Mouse (Mus musculus) CH12.LX (cell line): Measurements from ENCODE around the gene Ccdc60. TPM values are rescaled to one million over a fixed set of nuclear protein-coding genes. Genes with fewer than 3 reads are reported as not detected.

Source experiments
- DNase-seq: peaks from one replicate; pipeline ENCODE4 v3.0.0-alpha.2; 2013; ENCODE audit errors: extremely low read depth
- H3K27ac ChIP-seq: 2 replicates; pipeline ENCODE4 v1.5.1; 2012; ENCODE audit warnings: low read depth, mild to moderate bottlenecking, control low read depth, moderate library complexity; ENCODE audit not compliant: insufficient read depth
- H3K27me3 ChIP-seq: replicated peaks from 2 replicates; pipeline ENCODE3; 2012; ENCODE audit warnings: inconsistent platforms
- H3K36me3 ChIP-seq, 2 experiments: replicated peaks in 1 of 2; 2 replicates each; pipeline versions ENCODE3 to v1.6.1; 2012; ENCODE audit warnings: inconsistent platforms in 1 of 2, low read length in 1 of 2, mild to moderate bottlenecking in 1 of 2, mixed read lengths in 1 of 2, moderate library complexity in 1 of 2; ENCODE audit not compliant: control insufficient read depth in 1 of 2, insufficient read depth in 1 of 2
- H3K4me1 ChIP-seq, 2 experiments: 2 replicates each; pipeline ENCODE4 v1.6.1; 2012; ENCODE audit warnings: inconsistent platforms in 1 of 2, moderate library complexity in 1 of 2; ENCODE audit not compliant: insufficient read depth in 2 of 2, control insufficient read depth in 1 of 2
- H3K4me2 ChIP-seq: 2 replicates; pipeline ENCODE4 v1.6.1; 2012; ENCODE audit warnings: low read depth, mild to moderate bottlenecking, control low read depth; ENCODE audit not compliant: poor library complexity, insufficient read depth, severe bottlenecking
- H3K4me3 ChIP-seq, 3 experiments: fragments of 150-350 bp in 1 of 3; sonication (generic) in 1 of 3; replicated peaks in 1 of 3; 2 replicates each; pipeline versions ENCODE3 to v1.5.1; 2011 to 2012; ENCODE audit warnings: low read depth in 2 of 3, low read length in 2 of 3, mild to moderate bottlenecking in 2 of 3, moderate library complexity in 2 of 3, control low read depth in 1 of 3, improper control_type of control experiment in 1 of 3, inconsistent platforms in 1 of 3, mixed read lengths in 1 of 3; ENCODE audit not compliant: poor library complexity in 1 of 3
- H3K79me2 ChIP-seq: replicated peaks from 2 replicates; pipeline ENCODE4 v1.6.1; 2012; ENCODE audit warnings: mild to moderate bottlenecking, moderate library complexity; ENCODE audit not compliant: control insufficient read depth, poor library complexity, insufficient read depth, severe bottlenecking; ENCODE audit errors: extremely low read depth
- H3K9ac ChIP-seq: 2 replicates; pipeline ENCODE4 v1.6.1; 2012; ENCODE audit warnings: low read depth, mild to moderate bottlenecking, control low read depth, moderate library complexity; ENCODE audit not compliant: insufficient read depth
- H3K9me3 ChIP-seq: replicated peaks from 2 replicates; pipeline ENCODE3; 2012; ENCODE audit warnings: low read length, inconsistent platforms, mixed read lengths
- CHD1 ChIP-seq: IDR thresholded peaks from 2 replicates; pipeline ENCODE4 v1.6.1; 2012; ENCODE audit warnings: low read depth, low read length, improper control_type of control experiment, inconsistent platforms
- CHD2 ChIP-seq: IDR thresholded peaks from 2 replicates; pipeline ENCODE4 v1.6.1; 2011; ENCODE audit warnings: low read length, improper control_type of control experiment
- CTCF ChIP-seq, 2 experiments: IDR thresholded peaks in 1 of 2; conservative IDR thresholded peaks in 1 of 2; 2 replicates each; pipeline ENCODE4 v1.5.1; 2011 to 2012; ENCODE audit warnings: low read depth in 2 of 2, low read length in 2 of 2, improper control_type of control experiment in 1 of 2, inconsistent platforms in 1 of 2, mild to moderate bottlenecking in 1 of 2, moderate library complexity in 1 of 2
- E2F4 ChIP-seq: IDR thresholded peaks from 2 replicates; pipeline ENCODE4 v1.6.1; 2011; ENCODE audit warnings: low read depth, low read length, improper control_type of control experiment; ENCODE audit not compliant: insufficient replicate concordance
- ELF1 ChIP-seq: IDR thresholded peaks from 2 replicates; pipeline ENCODE4 v1.6.1; 2014; ENCODE audit warnings: low read depth, mild to moderate bottlenecking, inconsistent platforms, low read length, improper control_type of control experiment
- EP300 ChIP-seq: IDR thresholded peaks from 2 replicates; pipeline ENCODE4 v1.6.1; 2011; ENCODE audit warnings: low read length, improper control_type of control experiment
- ETS1 ChIP-seq: conservative IDR thresholded peaks from 2 replicates; pipeline ENCODE4 v1.6.1; 2012; ENCODE audit warnings: low read depth, mild to moderate bottlenecking, inconsistent platforms, low read length, improper control_type of control experiment, moderate library complexity
- GABPA ChIP-seq: IDR thresholded peaks from 2 replicates; pipeline ENCODE4 v1.6.1; 2012; ENCODE audit warnings: low read depth, low read length, improper control_type of control experiment, inconsistent platforms; ENCODE audit not compliant: insufficient replicate concordance
- HCFC1 ChIP-seq: IDR thresholded peaks from 2 replicates; pipeline ENCODE4 v1.6.1; 2012; ENCODE audit warnings: low read depth, mild to moderate bottlenecking, inconsistent platforms, low read length, improper control_type of control experiment
- JUN ChIP-seq: IDR thresholded peaks from 2 replicates; pipeline ENCODE4 v1.6.1; 2011; ENCODE audit warnings: low read depth, mild to moderate bottlenecking, low read length, improper control_type of control experiment, moderate library complexity; ENCODE audit not compliant: insufficient read depth
- KAT2A ChIP-seq: IDR thresholded peaks from 2 replicates; pipeline ENCODE4 v1.6.1; 2012; ENCODE audit warnings: low read length, improper control_type of control experiment, inconsistent platforms; ENCODE audit not compliant: insufficient replicate concordance
- MAFK ChIP-seq: IDR thresholded peaks from 2 replicates; pipeline ENCODE4 v1.6.1; 2011; ENCODE audit warnings: low read length, improper control_type of control experiment; ENCODE audit not compliant: insufficient replicate concordance
- MAX ChIP-seq: IDR thresholded peaks from 2 replicates; pipeline ENCODE4 v1.6.1; 2011; ENCODE audit warnings: low read length, improper control_type of control experiment
- MEF2A ChIP-seq: IDR thresholded peaks from 2 replicates; pipeline ENCODE4 v1.6.1; 2014; ENCODE audit warnings: low read depth, mild to moderate bottlenecking, inconsistent platforms, low read length, improper control_type of control experiment, borderline replicate concordance
- MXI1 ChIP-seq: IDR thresholded peaks from 2 replicates; pipeline ENCODE4 v1.6.1; 2011; ENCODE audit warnings: mild to moderate bottlenecking, low read depth, low read length, improper control_type of control experiment
- NELFE ChIP-seq: IDR thresholded peaks from 2 replicates; pipeline ENCODE4 v1.6.1; 2011; ENCODE audit warnings: low read depth, low read length, improper control_type of control experiment
- PAX5 ChIP-seq: IDR thresholded peaks from 2 replicates; pipeline ENCODE4 v1.6.1; 2012; ENCODE audit warnings: low read length, inconsistent platforms, mixed read lengths
- POLR2AphosphoS2 ChIP-seq: IDR thresholded peaks from 2 replicates; pipeline ENCODE4 v1.6.1; 2011; ENCODE audit warnings: low read depth, low read length, improper control_type of control experiment
- RAD21 ChIP-seq: IDR thresholded peaks from 2 replicates; pipeline ENCODE4 v1.6.1; 2011; ENCODE audit warnings: low read depth, mild to moderate bottlenecking, low read length, improper control_type of control experiment, moderate library complexity
- SIN3A ChIP-seq: IDR thresholded peaks from 2 replicates; pipeline ENCODE4 v1.6.1; 2012; ENCODE audit warnings: low read length, improper control_type of control experiment, inconsistent platforms
- USF1 ChIP-seq: IDR thresholded peaks from 2 replicates; pipeline ENCODE4 v1.6.1; 2014; ENCODE audit warnings: low read depth, mild to moderate bottlenecking, inconsistent platforms, low read length, improper control_type of control experiment
- USF2 ChIP-seq: conservative IDR thresholded peaks from 2 replicates; pipeline ENCODE4 v1.6.1; 2011; ENCODE audit warnings: low read depth, low read length, improper control_type of control experiment
- ZC3H11A ChIP-seq: IDR thresholded peaks from 2 replicates; pipeline ENCODE4 v1.6.1; 2012; ENCODE audit warnings: low read depth, mild to moderate bottlenecking, inconsistent platforms, low read length, improper control_type of control experiment
- ZKSCAN1 ChIP-seq: IDR thresholded peaks from 2 replicates; pipeline ENCODE4 v1.6.1; 2012; ENCODE audit warnings: low read depth, inconsistent platforms, low read length, improper control_type of control experiment, borderline replicate concordance
- ZMIZ1 ChIP-seq: IDR thresholded peaks from 2 replicates; pipeline ENCODE4 v1.6.1; 2012; ENCODE audit warnings: low read depth, mild to moderate bottlenecking, inconsistent platforms, low read length, improper control_type of control experiment
- dilution Hi-C: fragments of 300-500 bp; cut with MboI; formaldehyde crosslinking; loops from 2 replicates; pipeline ENCODE4 v1.14.3; 2020; ENCODE audit warnings: low sequenced_read_pairs; ENCODE audit not compliant: extremely low pct_unique_long_range_greater_than_20kb, extremely low pct_ligation_motif_present
- in situ Hi-C: fragments of 300-500 bp; cut with MboI; formaldehyde crosslinking; loops from 3 replicates; pipeline ENCODE4 v1.14.3; 2019; ENCODE audit warnings: low sequenced_read_pairs, low pct_ligation_motif_present, low pct_unique_long_range_greater_than_20kb, mixed read lengths
- polyA plus RNA-seq: library from polyadenylated mRNA; unstranded; fragments of >175 nt; gene quantifications from 2 replicates; pipeline ENCODE4 v1.2.1, GENCODE M21; 2012; ENCODE audit warnings: low read depth; ENCODE audit not compliant: insufficient read length
- total RNA-seq, 2 experiments: library from RNA; depleted of rRNA; stranded (reverse); fragments of 300-350 nt in 1 of 2; fragments of >200 nt in 1 of 2; gene quantifications; 2 replicates each; pipeline ENCODE4 v1.2.3; 2012 to 2014

Gene Ccdc60
- total and polyA plus RNA-seq, 3 experiments: not detected

DNA sequence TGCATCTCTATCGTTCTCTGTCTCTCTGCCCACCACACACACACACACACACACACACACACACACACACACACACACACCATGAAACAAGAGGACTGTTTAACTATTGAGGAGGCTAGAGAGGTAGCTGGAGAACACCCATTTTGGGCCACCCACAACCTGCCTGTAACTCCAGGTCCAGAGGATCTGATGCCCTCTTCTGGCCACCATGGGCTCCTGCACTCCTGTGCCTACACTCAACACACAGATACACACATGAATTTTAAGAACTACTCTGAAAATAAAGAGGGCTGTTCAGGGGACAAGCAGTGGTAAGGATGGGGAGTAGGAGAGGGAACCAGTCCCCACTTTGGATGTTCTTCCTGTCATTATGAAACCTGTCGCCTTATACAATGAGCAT lies 26.1 kb downstream of the Ccdc60 start:
- dilution Hi-C loops (no loop called here), in situ Hi-C loops (no loop called here)
- Histone ChIP-seq H3K27ac (no peak overlapping the region), H3K9me3 (peaks cover 94% of the 10 kb centered on the region), H3K36me3 (no peaks in the 10 kb centered on the region), H3K27me3 (no peaks in the 10 kb centered on the region), H3K4me2 (no peak overlapping the region), H3K79me2 (no peaks in the 10 kb centered on the region), H3K4me3 (no peak overlapping the region), H3K9ac (no peak overlapping the region), H3K4me1 (no peaks in the 10 kb centered on the region)
- TF ChIP-seq MAFK (no peak), RAD21 (no peak), ZMIZ1 (no peak), CHD1 (no peak), MEF2A (no peak), CHD2 (no peak), KAT2A (no peak), ZC3H11A (no peak), USF2 (no peak), JUN (no peak)
- no peak for DNase-seq

DNA sequence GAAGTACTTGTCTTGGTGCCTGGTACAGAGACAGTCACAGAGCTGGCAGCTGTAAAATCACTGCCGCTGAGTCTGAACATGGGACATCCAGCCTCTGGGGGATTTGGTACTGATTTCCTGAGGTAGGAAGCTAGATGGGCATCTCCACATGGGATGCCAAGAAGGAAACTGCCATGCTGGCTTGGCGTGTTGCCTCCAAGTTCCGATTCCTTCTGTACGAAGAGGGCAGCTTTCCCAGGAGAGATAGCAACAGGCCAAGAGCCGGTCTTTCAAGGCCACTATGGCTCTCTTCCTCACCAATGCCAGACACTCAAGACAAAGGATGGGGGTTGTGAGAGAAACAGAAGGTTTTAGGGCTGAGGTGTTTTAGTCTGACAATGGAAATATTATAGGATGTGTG lies 26.8 kb downstream of the Ccdc60 start:
- Histone ChIP-seq H3K9me3 (peaks cover 94% of the 10 kb centered on the region), H3K4me1 (no peaks in the 10 kb centered on the region), H3K27ac (no peak overlapping the region), H3K36me3 (no peaks in the 10 kb centered on the region), H3K4me2 (no peak overlapping the region), H3K9ac (no peak overlapping the region), H3K4me3 (no peak overlapping the region), H3K79me2 (no peaks in the 10 kb centered on the region), H3K27me3 (no peaks in the 10 kb centered on the region)
- dilution Hi-C loops: no loop called here
- DNase-seq: no peak
- in situ Hi-C loops: no loop called here
- TF ChIP-seq MXI1 (no peak), SIN3A (no peak), ZMIZ1 (no peak), PAX5 (no peak), MAFK (no peak), NELFE (no peak), GABPA (no peak), E2F4 (no peak), KAT2A (no peak), POLR2AphosphoS2 (no peak), HCFC1 (no peak), ELF1 (no peak), CTCF (conservative IDR thresholded peaks at IDR 0.05 in 1 of 2, IDR thresholded peaks at IDR 0.05 in 1 of 2; ENCODE audit: low read depth in 2 of 2, low read length in 2 of 2) (no peak), EP300 (no peak), ETS1 (no peak), ZC3H11A (no peak), USF1 (no peak), MAX (no peak), ZKSCAN1 (no peak)
- TF ChIP-seq, all 38 proteins: peak for 0
